Mouse (Mus musculus): ENCODE measurements around the gene Vps33b.

DNA sequence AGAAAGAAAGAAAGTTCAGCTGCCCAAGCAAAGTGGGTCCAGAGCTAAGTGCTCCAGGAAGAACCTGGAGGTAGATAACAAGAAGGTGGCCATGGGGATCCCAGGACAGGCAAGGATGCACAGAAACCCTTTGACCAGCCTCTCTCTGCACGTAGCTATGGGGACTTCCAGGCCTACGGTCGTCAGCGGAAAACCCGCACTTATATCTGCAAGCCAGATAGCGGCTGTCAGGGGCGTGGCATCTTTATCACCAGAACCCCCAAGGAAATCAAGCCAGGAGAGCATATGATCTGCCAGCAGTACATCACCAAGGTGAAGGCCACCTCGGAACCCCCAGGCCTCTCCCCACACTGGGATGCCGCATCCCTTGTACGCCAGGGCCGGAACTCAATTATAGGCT, 16.6 kb upstream of the Vps33b start:
- TF ChIP-seq CTCF (IDR thresholded peaks at IDR 0.05; ENCODE audit: extremely low read depth, insufficient read depth, insufficient read length, insufficient replicate concordance) (no peak), POLR2A (IDR thresholded peaks at IDR 0.05; ENCODE audit: low read depth, low read length) (no peak)

Measured in spleen, adult 2 months (tissue).